Mouse (Mus musculus): ENCODE results near the gene Gja8. TPM values are rescaled to one million over a fixed set of nuclear protein-coding genes. Genes with fewer than 3 reads are reported as not detected.

The Gja8 gene
- total and polyA plus RNA-seq, 2 experiments from 2014 or later = 0.05 TPM

DNA sequence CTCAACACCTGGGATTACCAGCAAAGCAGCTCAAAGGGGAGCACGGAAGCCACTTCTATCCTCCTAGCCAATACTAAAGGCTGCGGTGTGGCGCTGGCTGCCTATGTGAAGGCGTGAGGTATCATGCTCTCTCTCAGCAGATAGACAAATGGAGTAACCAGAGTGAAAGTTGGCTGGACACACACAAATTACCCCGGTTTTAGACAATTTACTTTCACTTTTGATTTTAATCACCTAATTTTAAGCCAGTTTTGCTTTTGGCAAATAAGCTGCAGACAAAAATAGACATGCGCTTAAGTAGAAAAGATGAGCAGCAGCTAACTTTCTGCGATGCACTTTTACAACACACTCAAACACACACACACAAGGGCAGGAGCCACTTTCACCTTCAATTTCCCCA lies 42.1 kb downstream of the Gja8 start:
- Histone ChIP-seq H3K36me3 (ENCODE audit: insufficient read depth, low read length) (peaks cover 40% of the 10 kb centered on the region), H3K4me1 (ENCODE audit: insufficient read depth, low read length) (no peaks in the 10 kb centered on the region), H3K27me3 (ENCODE audit: insufficient read depth, low read length) (no peaks in the 10 kb centered on the region), H3K27ac (ENCODE audit: low read depth, low read length) (no peak overlapping the region), H3K4me2 (ENCODE audit: low read depth, low read length, poor library complexity, severe bottlenecking) (no peak overlapping the region), H3K9ac (replicated peaks; ENCODE audit: low read length, poor library complexity, severe bottlenecking) (no peak overlapping the region), H3K9me3 (ENCODE audit: low read length) (no peaks in the 10 kb centered on the region), H3K4me3 (ENCODE audit: low read depth, low read length) (no peak overlapping the region)
- 96% methylated on average over 7 of the region's 7 CpGs for WGBS
- TF ChIP-seq CTCF (IDR thresholded peaks at IDR 0.05) = no peak
- DNase-seq (ENCODE audit: low spot score) (no peak), ATAC-seq (ENCODE audit: low FRiP score) (no peak)

DNA sequence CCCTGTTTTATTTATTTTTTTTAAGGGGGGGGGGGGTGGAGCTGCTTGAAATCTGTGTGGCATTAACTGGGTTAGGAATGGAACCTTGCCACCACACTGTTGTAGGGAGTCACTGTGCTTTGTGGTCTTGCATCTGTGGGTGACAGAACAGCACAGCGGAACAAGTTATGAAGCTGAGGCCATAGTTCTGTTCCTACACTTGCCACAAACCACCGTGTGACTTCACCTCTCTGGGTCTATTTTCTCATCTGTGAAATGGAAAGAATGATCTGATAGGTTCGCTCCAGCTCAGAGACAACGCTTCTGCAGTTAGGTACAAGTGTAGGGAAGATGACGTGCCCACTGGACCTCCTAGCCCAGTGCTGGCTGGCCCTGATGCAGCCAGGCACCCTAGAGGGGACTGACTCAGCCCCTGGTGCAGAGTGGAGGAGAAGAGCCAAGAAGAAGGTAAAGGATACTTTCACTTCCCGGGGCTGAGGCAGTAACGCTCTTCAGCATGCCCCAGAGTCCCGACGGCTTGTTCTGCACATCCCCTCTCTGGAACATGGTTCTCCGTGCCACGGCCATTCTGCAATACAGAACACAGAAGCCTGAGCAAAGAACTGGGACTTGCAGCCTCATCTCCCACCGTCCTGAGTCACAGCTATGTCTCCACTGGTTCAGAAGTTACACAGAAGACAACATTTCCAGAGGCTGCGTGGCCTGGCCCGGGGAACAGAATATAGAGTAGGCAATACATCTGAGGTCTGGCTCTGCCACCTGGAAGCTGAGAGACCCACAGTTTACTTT lies 43.6 kb downstream of the Gja8 start:
- TF ChIP-seq CTCF (IDR thresholded peaks at IDR 0.05) = no peak
- 93% methylated on average over 14 of the region's 14 CpGs for WGBS
- H3K9ac ChIP-seq (replicated peaks; ENCODE audit: low read length, poor library complexity, severe bottlenecking) = no peak overlapping the region
- ATAC-seq (ENCODE audit: low FRiP score) (no peak), DNase-seq (ENCODE audit: low spot score) (no peak)
- no peak overlapping the region for H3K27ac ChIP-seq (ENCODE audit: low read depth, low read length)
- H3K4me2 ChIP-seq (ENCODE audit: low read depth, low read length, poor library complexity, severe bottlenecking) = no peak overlapping the region
- H3K4me3 ChIP-seq (ENCODE audit: low read depth, low read length) = no peak overlapping the region
- peaks cover 44% of the 10 kb centered on the region for H3K36me3 ChIP-seq (ENCODE audit: insufficient read depth, low read length)
- no peaks in the 10 kb centered on the region for H3K9me3 ChIP-seq (ENCODE audit: low read length)
- no peaks in the 10 kb centered on the region for H3K27me3 ChIP-seq (ENCODE audit: insufficient read depth, low read length)
- no peaks in the 10 kb centered on the region for H3K4me1 ChIP-seq (ENCODE audit: insufficient read depth, low read length)

DNA sequence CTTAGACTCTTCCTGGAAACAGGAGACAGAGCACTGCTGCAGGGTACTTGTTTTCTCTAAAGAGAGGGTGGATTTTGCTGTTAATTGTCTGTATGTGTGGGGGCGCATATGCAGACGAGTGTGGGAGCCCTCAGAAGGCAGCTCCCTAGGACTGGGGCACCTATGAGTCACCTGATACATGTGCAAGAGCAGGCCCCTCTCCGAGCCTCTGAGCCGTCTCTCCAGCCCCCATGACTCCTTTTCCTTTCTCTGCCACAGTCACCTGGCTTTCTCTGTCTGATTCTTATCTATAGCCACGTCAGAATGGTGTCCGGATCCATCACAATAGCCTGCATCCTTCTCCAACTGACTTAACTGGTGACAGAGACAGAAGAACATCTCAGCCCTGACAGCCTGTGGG lies 44.3 kb downstream of the Gja8 start:
- WGBS = 83% methylated on average over 6 of the region's 6 CpGs
- no peak for DNase-seq (ENCODE audit: low spot score)
- Histone ChIP-seq H3K27me3 (ENCODE audit: insufficient read depth, low read length) (no peaks in the 10 kb centered on the region), H3K9ac (replicated peaks; ENCODE audit: low read length, poor library complexity, severe bottlenecking) (no peak overlapping the region), H3K4me1 (ENCODE audit: insufficient read depth, low read length) (no peaks in the 10 kb centered on the region), H3K27ac (ENCODE audit: low read depth, low read length) (no peak overlapping the region), H3K4me3 (ENCODE audit: low read depth, low read length) (no peak overlapping the region), H3K36me3 (ENCODE audit: insufficient read depth, low read length) (peaks cover 45% of the 10 kb centered on the region), H3K4me2 (ENCODE audit: low read depth, low read length, poor library complexity, severe bottlenecking) (no peak overlapping the region), H3K9me3 (ENCODE audit: low read length) (no peaks in the 10 kb centered on the region)
- no peak for TF ChIP-seq CTCF (IDR thresholded peaks at IDR 0.05)
- no peak for ATAC-seq (ENCODE audit: low FRiP score)

- Histone ChIP-seq H3K9me3 (ENCODE audit: low read length) (no peaks in the 10 kb centered on the region), H3K4me3 (ENCODE audit: low read depth, low read length) (no peak overlapping the region), H3K27ac (ENCODE audit: low read depth, low read length) (no peak overlapping the region), H3K27me3 (ENCODE audit: insufficient read depth, low read length) (no peaks in the 10 kb centered on the region), H3K9ac (replicated peaks; ENCODE audit: low read length, poor library complexity, severe bottlenecking) (no peak overlapping the region), H3K36me3 (ENCODE audit: insufficient read depth, low read length) (peaks cover 45% of the 10 kb centered on the region), H3K4me1 (ENCODE audit: insufficient read depth, low read length) (no peaks in the 10 kb centered on the region), H3K4me2 (ENCODE audit: low read depth, low read length, poor library complexity, severe bottlenecking) (no peak overlapping the region)
- TF ChIP-seq CTCF (IDR thresholded peaks at IDR 0.05) = no peak
- 83% methylated on average over 4 of the region's 4 CpGs for WGBS
- DNase-seq (ENCODE audit: low spot score) = peak; percentile 41
- no peak for ATAC-seq (ENCODE audit: low FRiP score)
Observed at GRCm38 (mm10) chr3:96880385-96880784, 45.4 kb downstream of the Gja8 start.

DNA sequence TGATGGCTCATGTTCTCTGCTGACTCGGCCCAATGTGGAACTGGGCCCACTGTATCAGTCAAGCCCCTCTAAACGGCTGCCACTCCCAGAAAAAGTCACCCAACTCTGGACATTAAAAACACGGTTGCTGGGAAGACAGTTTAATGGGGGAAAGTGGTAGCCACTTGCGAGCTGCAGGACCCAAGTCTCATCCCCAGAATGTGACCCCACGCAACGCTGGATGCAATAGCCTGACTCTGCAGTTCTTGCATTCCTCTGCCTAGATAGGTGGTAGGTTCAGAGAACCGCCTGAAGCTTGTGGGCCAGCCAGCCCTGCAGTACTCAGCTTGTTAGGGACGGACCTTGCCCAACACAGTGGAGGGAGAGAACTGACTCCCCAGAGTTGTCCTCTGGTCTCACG lies 46.3 kb downstream of the Gja8 start:
- WGBS = 90% methylated on average over 9 of the region's 9 CpGs
- Histone ChIP-seq H3K36me3 (ENCODE audit: insufficient read depth, low read length) (peaks cover 48% of the 10 kb centered on the region), H3K9ac (replicated peaks; ENCODE audit: low read length, poor library complexity, severe bottlenecking) (no peak overlapping the region), H3K27ac (ENCODE audit: low read depth, low read length) (no peak overlapping the region), H3K4me2 (ENCODE audit: low read depth, low read length, poor library complexity, severe bottlenecking) (no peak overlapping the region), H3K9me3 (ENCODE audit: low read length) (no peaks in the 10 kb centered on the region), H3K27me3 (ENCODE audit: insufficient read depth, low read length) (no peaks in the 10 kb centered on the region), H3K4me3 (ENCODE audit: low read depth, low read length) (no peak overlapping the region), H3K4me1 (ENCODE audit: insufficient read depth, low read length) (no peaks in the 10 kb centered on the region)
- DNase-seq (ENCODE audit: low spot score) = no peak
- TF ChIP-seq CTCF (IDR thresholded peaks at IDR 0.05) = no peak
- ATAC-seq (ENCODE audit: low FRiP score) = no peak

DNA sequence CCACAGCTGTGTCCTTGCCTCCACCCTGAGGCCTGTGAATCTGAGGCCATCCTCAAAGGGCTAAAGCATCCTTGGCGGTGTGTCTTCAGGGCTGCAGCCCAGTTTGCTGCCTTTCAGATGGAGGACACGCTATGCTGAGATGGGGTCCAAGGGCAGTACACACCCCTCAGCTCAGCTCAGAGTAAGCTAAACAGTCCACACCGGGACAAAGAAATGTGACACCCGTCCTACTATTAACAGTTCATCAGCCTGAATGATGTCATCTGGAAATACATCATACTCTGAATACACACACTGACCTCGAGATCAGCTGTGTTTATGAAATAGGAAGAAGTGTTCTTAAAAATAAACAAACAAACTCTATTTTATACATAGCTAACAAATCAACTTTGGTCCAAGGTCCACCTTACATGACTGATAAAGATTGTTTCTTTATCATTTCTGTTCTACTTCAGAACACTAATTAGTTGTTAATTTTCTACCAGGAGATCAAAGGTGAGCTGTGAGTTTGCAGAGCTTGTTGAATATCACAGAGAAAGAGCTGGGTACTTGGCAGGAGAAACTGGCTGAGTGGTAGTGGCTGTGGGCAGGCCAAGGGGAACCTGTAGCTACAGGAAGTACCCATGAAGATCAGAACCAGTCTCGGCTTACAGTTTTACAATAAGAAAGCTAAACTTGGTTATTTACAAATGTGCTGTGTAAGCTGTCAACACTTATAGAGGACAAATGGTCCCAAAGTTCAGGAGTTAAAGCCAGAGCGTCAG lies 50.8 kb downstream of the Gja8 start:
- H3K36me3 ChIP-seq (ENCODE audit: insufficient read depth, low read length) = peaks cover 59% of the 10 kb centered on the region
- no peak overlapping the region for H3K4me2 ChIP-seq (ENCODE audit: low read depth, low read length, poor library complexity, severe bottlenecking)
- ATAC-seq (ENCODE audit: low FRiP score) (no peak), DNase-seq (ENCODE audit: low spot score) (no peak)
- no peaks in the 10 kb centered on the region for H3K9me3 ChIP-seq (ENCODE audit: low read length)
- H3K27me3 ChIP-seq (ENCODE audit: insufficient read depth, low read length) = no peaks in the 10 kb centered on the region
- 94% methylated on average over 7 of the region's 7 CpGs for WGBS
- H3K9ac ChIP-seq (replicated peaks; ENCODE audit: low read length, poor library complexity, severe bottlenecking) = no peak overlapping the region
- no peak overlapping the region for H3K27ac ChIP-seq (ENCODE audit: low read depth, low read length)
- H3K4me1 ChIP-seq (ENCODE audit: insufficient read depth, low read length) = no peaks in the 10 kb centered on the region
- H3K4me3 ChIP-seq (ENCODE audit: low read depth, low read length) = no peak overlapping the region
- no peak for TF ChIP-seq CTCF (IDR thresholded peaks at IDR 0.05)
